ENCODE assay signal across 20 mouse cellular contexts in the genomic region with DNA sequence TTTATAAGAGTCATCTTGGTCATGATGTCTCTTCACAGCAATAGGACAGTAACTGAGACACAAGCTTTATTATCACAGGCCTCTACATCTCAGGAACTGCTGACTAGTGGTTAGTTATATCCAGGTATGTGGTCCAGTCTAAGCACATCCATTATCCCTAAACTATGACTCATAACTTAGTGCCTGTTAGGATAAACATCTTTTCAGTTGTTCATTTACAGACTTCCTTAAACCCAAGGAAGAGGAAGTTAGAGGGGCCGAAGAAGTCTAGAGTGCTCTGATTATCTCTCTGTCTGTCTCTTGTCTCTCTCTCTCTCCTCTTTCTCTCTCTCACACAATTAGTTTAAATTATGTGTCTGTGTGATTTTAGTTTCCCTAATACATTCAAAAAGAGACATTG.
"Had no signal": no experiment of that assay in that cellular context is flagged by ENCODE, and none has a peak within 500 bp of the region (broad histone marks: within the 10 kb centered on the region; RNA-seq: fewer than 3 reads in every experiment).

No protein-coding gene starts in this region.

- DNase-seq: lung, adult 18-20 months; lung, embryonic 14.5 days; lung, postnatal 10 days; lung, postnatal 4 days; midbrain, embryonic 14.5 days; retina, postnatal 1 day; right cerebral cortex, adult 18-20 months; right cerebral cortex, postnatal 25 days; right cerebral cortex, postnatal 4 days; thymus, adult 2 months; thymus, postnatal 25 days; thymus, postnatal 4 days had no signal

- H3K4me1 ChIP-seq: midbrain, embryonic 12.5 days; neural tube, embryonic 13.5 days; neural tube, embryonic 15.5 days; stomach, embryonic 15.5 days had no signal

- H3K9me3 ChIP-seq: midbrain, embryonic 10.5 days; midbrain, embryonic 12.5 days; neural tube, embryonic 13.5 days; neural tube, embryonic 15.5 days; stomach, embryonic 15.5 days had no signal

- H3K4me3 ChIP-seq: midbrain, embryonic 10.5 days; midbrain, embryonic 12.5 days; myocyte; neural tube, embryonic 13.5 days; neural tube, embryonic 15.5 days; stomach, embryonic 15.5 days had no signal

- H3K27ac ChIP-seq: midbrain, embryonic 10.5 days; midbrain, embryonic 12.5 days; neural tube, embryonic 13.5 days; neural tube, embryonic 15.5 days; stomach, embryonic 15.5 days; stomach, postnatal 0 days had no signal

- H3K27me3 ChIP-seq: midbrain, embryonic 12.5 days; neural tube, embryonic 13.5 days; neural tube, embryonic 15.5 days; stomach, embryonic 15.5 days had no signal

- H3K36me3 ChIP-seq: midbrain, embryonic 10.5 days; midbrain, embryonic 12.5 days; neural tube, embryonic 13.5 days; neural tube, embryonic 15.5 days; stomach, embryonic 15.5 days had no signal

- H3K9ac ChIP-seq: lung, embryonic 14.5 days; midbrain, embryonic 12.5 days; neural tube, embryonic 13.5 days; neural tube, embryonic 15.5 days; stomach, embryonic 15.5 days had no signal

- ATAC-seq: midbrain, embryonic 16.5 days had no signal
